Mouse (Mus musculus): ENCODE results near the gene Ell.

DNA sequence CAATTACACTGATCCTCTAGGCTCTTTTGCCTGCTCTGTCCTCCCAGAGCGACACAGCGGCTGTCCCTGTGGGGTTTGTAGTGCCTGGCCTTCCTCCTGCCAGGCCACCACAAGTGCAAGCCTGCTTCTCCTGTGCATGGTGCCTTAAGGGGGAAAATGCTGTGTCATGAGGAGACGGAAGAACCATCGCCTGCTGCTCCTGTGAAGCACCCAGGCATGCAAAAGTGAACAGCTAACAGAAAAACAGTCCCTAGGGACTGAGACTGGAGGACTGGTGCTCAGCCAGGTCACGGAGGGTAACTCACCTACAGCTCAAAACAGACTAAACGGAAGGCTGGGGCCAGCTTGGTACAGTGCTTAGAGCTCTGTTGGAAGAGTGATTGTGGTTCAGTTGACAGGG lies 96.3 kb downstream of the Ell start:
- no peak for TF ChIP-seq CTCF (IDR thresholded peaks at IDR 0.05; ENCODE audit: low read depth)
- no peak for TF ChIP-seq EP300 (IDR thresholded peaks at IDR 0.05; ENCODE audit: low read depth)

All from liver, postnatal 0 days (tissue).